Comparison of ENCODE assay signal across 1 mouse cellular context in the genomic region with DNA sequence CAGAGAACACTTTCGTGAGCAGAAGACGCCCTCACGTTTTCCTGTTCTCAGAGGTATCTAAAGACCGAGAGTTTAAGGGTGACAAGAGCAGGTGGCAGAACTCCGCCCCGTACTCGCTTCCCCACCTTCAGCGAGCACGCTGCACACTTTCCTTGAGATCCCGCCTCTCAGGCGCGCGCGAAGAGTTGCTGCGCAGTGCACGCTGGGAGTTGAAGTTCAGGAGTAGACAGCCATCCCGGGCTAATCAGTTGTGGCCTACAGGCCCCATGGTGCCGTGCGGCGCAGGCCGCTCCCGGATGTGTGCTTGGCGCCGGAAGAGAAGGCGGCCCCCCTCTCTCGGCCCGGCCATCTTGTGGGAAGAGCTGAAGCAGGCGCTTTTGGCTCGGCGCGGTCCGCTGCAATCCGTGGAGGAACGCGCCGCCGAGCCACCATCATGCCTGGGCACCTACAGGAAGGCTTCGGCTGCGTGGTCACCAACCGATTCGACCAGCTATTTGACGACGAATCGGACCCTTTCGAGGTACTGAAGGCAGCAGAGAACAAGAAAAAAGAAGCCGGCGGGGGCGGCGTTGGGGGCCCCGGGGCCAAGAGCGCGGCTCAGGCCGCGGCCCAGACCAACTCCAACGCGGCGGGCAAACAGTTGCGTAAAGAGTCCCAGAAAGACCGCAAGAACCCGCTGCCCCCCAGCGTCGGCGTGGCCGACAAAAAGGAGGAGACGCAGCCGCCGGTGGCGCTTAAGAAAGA.
TF ChIP-seq lines count a peak whose summit lies in the region.

No protein-coding gene starts in this region.

TF ChIP-seq in CH12.LX, 34 proteins besides CTCF, POLR2A, EP300 and RAD21 (continued from another document):
- no peak for TF ChIP-seq MAFK (IDR thresholded peaks at IDR 0.05; ENCODE audit: insufficient replicate concordance, low read length)
- TF ChIP-seq JUN (IDR thresholded peaks at IDR 0.05; ENCODE audit: insufficient read depth, low read depth, low read length) = no peak
- TF ChIP-seq ELF1 (IDR thresholded peaks at IDR 0.05; ENCODE audit: low read depth, low read length) = peak; percentile 82
- TF ChIP-seq PAX5 (IDR thresholded peaks at IDR 0.05; ENCODE audit: low read length) = no peak
- TF ChIP-seq MYC (IDR thresholded peaks at IDR 0.05; ENCODE audit: low read depth, low read length) = peak; percentile 94; the same call in 1 of the 2 replicates
- TF ChIP-seq CHD1 (IDR thresholded peaks at IDR 0.05; ENCODE audit: low read depth, low read length) = no peak
- no peak; the same call in 1 of the 2 replicates for TF ChIP-seq IRF4 (IDR thresholded peaks at IDR 0.05; ENCODE audit: low read depth, low read length)
- no peak for TF ChIP-seq POLR2AphosphoS2 (IDR thresholded peaks at IDR 0.05; ENCODE audit: low read depth, low read length)
- TF ChIP-seq CHD2 (IDR thresholded peaks at IDR 0.05; ENCODE audit: low read length) = peak; percentile 95
- TF ChIP-seq E2F4 (IDR thresholded peaks at IDR 0.05; ENCODE audit: insufficient replicate concordance, low read depth, low read length) = peak; percentile 96
- TF ChIP-seq SMC3 (IDR thresholded peaks at IDR 0.05; ENCODE audit: low read depth, low read length) = no peak
- peak; percentile 67 for TF ChIP-seq SIN3A (IDR thresholded peaks at IDR 0.05; ENCODE audit: low read length)
- peak; percentile 70 for TF ChIP-seq ETS1 (conservative IDR thresholded peaks at IDR 0.05; ENCODE audit: low read depth, low read length)
- TF ChIP-seq MXI1 (IDR thresholded peaks at IDR 0.05; ENCODE audit: low read depth, low read length) = peak; percentile 90
- TF ChIP-seq ZNF384 (IDR thresholded peaks at IDR 0.05; ENCODE audit: low read depth, low read length) = no peak
- TF ChIP-seq RCOR1 (conservative IDR thresholded peaks at IDR 0.05; ENCODE audit: low read depth, low read length) = no peak
- peak; percentile 80 for TF ChIP-seq NELFE (IDR thresholded peaks at IDR 0.05; ENCODE audit: low read depth, low read length)
- peak; percentile 98 for TF ChIP-seq BHLHE40 (IDR thresholded peaks at IDR 0.05; ENCODE audit: low read depth, low read length)
- TF ChIP-seq HCFC1 (IDR thresholded peaks at IDR 0.05; ENCODE audit: low read depth, low read length) = peak; percentile 97
- peak; percentile 95; the same call in 1 of the 2 replicates for TF ChIP-seq KAT2A (IDR thresholded peaks at IDR 0.05; ENCODE audit: insufficient replicate concordance, low read length)
- no peak for TF ChIP-seq USF2 (conservative IDR thresholded peaks at IDR 0.05; ENCODE audit: low read depth, low read length)
